Mouse (Mus musculus): ENCODE measurements around the gene Sptssa.
"Not testable (repeated sequence)": the region's sequence is repeated elsewhere in the genome, so short reads cannot be mapped to it uniquely, and the experiment has no call there.

Sptssa gene

DNA sequence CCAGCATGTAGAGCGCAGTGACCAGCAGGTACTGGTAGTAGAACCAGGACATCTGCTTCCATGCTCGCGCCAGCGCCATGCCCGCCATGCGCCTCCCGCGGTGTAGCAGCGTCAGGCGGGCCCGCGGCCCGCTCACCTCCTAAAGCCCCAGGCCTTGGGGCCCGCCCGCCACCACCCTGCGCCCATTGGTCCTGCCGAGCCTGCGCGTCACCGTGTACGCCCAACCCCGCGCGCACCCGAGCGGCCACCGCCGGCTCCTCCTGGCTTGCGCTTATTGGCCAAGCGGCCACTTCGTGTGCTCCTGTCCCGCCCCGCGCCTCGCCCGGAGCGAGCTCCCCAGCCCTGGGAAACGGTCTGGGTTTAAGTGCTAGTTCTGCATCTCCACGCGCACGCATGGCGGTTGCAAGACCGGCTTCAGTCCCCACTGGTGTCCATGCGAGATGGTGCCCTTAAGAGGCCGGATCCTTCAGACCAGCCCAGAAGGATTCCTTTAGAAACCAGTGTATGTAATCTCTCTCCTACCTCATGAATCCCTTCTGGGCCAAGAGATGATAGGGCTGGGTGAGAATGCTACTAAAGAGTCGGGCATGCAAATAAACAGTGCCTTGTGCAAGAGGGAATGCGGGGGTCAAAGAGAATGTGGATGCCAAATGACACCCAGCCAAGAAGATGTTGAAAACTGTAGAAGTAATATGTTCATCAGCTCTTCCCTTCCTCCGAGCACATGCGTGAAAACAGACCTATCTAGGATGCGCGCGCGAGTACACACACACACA lies at the start of gene Sptssa:
Gene Sptssa, minus strand, starts transcription at position 178 of the 776 bp plus-strand sequence.
- peak; percentile 96 for DNase-seq (ENCODE audit: extremely low spot score)

DNA sequence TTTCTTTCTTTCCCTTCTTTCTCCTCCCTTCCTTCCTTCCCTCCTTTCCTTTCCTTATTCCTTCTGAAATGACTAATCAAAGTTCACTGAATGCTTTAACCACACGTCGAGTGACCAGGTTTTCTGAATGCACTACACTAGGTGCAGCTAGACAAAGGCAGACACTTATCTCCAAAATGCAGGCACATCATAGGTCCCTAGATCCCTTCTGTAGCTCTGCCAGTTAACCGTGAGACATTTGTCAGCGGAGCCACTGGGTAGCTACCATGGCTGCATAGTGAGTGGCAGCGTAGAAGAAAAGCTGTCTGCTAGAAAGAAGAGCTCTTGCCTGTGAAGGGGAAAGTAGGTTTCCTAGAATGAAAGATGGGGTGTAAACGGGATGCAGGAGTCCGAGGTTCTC lies 43.0 kb upstream of the Sptssa start:
- no peak for DNase-seq (ENCODE audit: extremely low spot score)

DNA sequence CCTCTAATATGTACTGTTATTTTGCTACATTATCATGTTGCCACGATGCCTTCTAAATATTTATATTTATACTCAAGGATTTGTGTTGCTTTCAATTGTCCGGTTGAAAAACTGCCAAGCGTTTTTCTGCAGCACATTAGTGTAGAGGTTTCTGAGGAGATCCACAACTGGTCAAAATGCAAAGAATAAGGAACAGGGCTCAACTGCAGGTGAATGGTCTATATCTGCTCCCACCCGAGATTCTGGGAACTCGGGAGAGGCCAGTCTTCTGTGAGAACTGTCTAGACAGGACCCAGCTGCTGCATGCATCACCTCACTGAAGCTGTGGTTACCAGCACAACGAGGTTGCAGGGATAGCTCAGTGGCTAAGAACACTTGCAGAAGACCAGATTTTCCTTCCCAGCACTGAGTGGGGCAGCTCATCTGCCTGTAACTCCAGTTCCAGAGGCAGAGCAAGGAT lies 41.4 kb upstream of the Sptssa start:
- no peak for DNase-seq (ENCODE audit: extremely low spot score)

DNA sequence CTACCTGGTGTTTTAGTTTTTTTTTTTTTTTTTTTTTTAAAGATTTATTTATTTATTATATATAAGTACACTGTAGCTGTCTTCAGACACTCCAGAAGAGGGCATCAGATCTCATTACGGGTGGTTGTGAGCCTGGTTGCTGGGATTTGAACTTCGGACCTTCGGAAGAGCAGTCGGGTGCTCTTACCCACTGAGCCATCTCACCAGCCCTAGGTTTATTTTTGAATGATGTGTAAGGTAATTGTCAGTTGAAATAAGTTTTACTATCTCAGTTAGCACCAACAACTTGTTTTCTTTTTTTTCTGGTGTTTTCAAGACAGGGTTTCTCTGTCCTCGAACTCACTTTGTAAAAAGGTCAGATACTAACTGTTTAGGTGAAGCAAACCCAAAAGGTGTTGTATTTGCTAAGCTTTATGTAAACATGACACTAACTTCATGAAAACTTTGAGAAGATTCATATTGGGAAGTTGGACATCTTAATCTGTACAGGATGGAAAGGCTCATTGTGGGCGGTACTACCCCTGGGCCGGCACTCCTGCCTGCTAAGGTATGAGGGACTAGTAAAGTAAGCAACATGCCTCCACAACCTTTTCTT lies 40.7 kb upstream of the Sptssa start:
- peak; percentile 53 for DNase-seq (ENCODE audit: extremely low spot score)

DNA sequence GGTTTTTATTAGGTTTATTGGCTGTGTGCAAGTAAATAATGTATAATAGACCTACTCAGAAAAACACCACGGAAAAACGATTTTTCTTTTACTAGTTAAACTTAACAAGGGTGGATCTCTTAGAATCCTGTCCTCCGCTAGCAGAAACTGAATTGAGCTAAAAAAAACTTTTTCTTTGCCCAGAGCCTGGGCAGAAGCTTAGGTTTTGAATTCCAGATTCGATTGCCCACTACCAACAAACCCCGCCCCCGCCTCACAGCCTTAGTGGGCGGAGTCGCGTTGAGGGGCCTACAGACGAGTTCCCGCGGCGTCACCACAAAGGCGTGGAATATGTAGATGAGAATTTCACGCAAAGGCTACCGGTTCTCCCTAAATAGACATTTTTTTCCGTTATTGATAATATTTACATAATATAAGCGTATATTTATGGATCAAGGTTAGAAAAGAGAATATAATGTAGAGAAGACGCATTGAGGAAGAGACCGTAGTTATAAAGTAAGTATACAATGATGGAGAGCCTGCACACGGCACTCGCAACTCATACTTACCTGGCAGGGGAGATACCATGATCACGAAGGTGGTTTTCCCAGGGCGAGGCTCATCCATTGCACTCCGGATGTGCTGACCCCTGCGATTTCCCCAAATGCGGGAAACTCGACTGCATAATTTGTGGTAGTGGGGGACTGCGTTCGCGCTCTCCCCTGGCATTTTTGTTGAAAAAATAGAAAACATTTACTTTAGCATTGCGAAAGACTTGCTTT lies 40.0 kb upstream of the Sptssa start:
- peak; percentile 95 for DNase-seq (ENCODE audit: extremely low spot score)

DNA sequence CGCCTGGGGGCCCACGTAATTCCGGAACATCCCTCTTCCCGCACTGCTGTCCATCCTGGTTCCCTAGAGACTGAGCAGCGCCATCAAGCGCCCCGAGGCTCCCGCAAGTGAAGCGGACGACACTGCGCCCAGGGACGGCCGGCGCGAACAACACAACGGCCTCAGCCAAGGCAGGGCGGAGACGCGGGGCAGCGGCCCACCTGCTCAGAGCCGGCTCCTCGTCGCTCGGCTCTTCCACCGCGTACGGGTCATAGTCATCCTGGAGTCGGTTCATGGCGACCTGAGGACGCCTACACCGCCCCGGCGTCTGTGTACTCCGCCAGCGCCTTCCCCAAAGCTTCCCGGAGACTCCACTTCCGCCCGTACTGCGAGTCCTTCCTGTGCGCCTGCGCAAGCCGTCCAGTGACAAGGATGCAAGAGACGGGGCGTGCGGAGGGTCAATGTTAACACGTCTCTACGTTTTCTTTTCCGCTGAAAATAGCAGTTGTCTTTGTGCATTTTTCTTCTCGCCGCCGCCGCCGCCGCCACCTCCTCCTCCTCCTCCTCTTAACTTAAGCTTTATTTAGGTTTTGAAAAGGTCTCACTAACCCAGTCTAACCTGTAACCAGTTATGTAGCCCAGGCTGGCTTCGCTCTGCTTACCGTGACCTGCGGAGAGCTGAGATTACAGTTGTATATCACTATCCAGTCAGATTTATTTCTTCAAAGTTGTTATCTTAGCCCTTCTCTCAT lies 39.3 kb upstream of the Sptssa start, which contains the start of gene Eapp:
Gene Eapp, minus strand, starts transcription at position 387 of the 731 bp plus-strand sequence.
- DNase-seq (ENCODE audit: extremely low spot score) = peak; percentile 94

DNA sequence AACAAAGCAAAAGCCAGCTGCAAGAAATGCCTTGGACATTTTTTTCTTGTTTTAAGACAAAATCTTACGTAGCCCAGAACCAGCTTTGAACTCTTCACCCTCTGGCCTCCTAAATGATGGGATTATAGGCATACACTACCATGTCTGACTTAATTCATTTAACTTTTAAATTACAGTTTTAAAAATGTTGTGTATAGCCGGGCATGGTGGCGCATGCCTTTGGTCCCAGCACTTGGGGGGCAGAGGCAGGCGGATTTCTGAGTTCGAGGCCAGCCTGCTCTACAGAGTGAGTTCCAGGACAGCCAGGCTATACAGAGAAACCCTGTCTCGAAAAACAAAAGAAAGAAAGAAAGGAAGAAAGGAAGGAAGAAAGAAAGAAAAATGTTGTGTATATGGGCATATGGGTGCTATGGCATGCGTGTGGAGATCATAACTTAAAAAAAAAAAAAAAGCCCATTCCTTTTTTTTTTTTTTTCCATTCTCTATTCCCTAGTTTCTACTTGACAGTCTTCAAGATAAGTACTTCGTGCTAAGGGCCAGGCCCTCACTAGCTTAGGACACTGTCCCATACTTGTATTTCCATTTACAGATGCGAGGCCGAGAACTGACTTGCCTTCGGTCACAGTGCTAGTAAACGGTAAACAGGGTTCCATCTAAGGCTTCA lies 38.6 kb upstream of the Sptssa start:
- DNase-seq (ENCODE audit: extremely low spot score) = no peak

DNA sequence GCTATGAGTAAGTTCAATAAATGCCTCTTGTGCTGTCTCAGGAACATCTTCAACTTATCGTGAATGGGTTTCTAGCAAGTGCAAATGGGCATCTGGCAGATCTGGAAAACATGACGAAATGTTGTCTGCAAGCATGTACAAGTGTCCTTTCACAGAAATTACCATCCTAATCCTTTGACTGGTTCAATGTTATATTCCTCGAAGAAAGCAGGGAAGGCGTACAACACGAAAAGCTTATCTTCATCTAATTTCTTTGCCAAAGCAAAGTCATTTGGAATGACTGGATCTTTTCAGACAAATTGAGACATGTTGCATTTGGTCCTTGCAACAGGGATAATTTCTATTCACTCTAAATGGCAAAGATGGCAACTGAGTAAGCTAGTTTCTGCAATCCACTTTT lies 32.7 kb upstream of the Sptssa start:
- DNase-seq (ENCODE audit: extremely low spot score) = no peak

DNA sequence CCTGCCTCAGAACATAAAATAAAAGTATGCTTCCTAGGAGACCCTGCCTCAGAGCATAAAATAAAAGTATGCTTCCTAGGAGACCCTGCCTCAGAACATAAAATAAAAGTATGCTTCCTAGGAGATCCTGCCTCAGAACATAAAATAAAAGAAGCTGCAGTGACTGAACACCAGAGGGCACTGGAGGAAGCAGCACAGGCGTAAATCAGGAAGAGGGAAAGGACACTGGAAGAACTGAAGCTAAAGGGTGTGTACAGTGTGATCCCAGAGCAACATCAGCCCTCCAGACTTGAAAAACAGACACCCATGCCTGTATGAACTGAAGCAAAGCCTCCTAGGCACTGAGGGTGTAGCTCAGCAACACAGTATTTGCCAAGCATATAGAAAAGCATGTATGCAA lies 26.8 kb upstream of the Sptssa start:
- DNase-seq (ENCODE audit: extremely low spot score) = no peak

DNA sequence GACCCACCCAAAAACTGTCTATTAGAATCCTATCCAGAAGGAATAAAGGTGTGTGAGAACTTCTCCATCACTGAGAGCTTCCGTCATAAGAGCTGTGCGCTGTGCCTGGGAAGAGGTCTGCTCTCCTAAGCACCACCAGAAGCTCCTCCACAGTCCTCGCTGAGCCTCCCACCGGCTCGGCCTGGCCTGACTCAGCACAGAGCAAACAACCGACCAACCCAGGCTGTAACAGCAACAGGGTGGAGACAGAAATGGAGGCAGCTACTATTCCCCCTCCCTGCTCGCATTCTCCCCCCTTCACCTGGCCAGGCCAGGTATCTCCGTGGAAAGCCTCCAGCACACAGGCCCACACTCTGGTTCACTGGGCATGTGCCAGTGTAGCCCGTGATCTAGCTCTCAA lies 20.3 kb upstream of the Sptssa start:
- DNase-seq (ENCODE audit: extremely low spot score) = no peak

DNA sequence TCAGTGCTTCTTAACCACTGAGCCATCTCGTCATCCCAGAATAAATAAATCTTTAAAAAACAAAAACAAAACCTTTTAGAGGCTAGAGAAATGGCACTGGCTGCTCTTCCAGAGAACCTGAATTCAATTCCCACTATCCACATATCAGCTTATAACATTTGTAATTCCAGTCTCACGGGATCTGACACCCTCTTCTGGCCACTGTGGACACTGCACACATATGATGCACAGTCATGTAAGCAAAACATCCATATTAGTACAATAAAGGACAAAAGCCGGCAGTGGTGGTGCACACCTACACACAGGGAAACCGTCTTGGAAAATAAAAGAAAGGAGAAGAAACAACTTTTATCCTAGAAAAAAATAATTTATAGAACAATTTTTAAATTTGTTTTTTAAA lies 19.0 kb upstream of the Sptssa start:
- no peak for DNase-seq (ENCODE audit: extremely low spot score)

DNA sequence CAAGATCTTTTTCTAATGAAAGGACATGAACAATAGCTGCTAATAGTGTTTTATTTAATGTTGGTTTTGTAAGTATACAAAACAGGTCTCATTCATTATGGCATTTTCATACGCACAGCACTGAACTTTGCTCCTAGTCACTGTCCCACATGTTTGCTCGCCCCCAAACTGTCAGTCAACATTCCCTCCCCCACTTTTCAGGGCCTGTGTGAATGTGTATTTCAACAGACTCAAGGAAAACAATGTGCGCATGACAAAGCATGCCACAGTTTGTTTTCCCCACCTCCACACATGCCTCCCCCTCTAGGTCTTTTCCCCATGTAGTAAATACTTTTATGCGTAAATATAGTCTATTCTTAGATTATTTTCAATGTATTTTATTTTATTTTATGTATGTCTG lies 14.9 kb upstream of the Sptssa start:
- DNase-seq (ENCODE audit: extremely low spot score) = no peak

DNA sequence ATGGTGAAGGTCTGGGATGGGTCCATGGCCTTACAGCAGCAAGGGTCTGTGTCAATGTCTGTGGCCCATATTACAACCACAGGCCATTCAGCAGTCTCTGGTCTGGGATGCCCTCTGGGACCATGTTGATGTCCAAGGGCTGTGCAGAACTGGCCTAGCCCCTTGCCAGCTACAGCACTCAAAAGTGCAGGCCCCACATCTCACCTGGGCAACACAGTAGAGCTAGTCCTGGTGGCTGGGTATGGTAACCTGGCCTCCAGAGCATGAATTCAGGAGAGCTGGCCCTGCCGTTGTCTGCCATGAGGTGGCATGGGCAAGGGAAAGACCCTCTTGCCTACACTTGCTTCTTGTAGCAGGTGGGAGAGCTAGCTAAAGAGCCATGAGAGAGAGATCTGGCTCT lies 11.8 kb upstream of the Sptssa start:
- no peak for DNase-seq (ENCODE audit: extremely low spot score)

DNA sequence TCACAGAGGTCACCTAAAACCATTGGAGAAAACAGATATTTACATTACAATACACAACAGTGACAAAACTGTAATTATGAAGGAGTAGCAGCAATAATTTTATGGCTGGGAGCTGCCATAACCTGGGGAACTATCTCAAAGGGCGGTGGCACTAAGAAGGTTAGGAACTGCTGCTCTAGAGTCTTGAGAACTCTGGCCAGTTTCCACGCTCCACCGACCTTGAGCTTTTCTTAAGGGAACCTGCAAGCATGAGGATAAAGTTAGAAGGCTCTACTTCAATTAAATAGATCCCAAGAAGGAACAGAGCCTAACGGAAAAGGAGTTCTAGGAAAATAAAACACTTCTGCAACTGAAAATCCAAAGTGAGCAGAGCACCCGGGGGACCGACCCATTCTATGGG lies 9.2 kb upstream of the Sptssa start:
- DNase-seq (ENCODE audit: extremely low spot score) = no peak

DNA sequence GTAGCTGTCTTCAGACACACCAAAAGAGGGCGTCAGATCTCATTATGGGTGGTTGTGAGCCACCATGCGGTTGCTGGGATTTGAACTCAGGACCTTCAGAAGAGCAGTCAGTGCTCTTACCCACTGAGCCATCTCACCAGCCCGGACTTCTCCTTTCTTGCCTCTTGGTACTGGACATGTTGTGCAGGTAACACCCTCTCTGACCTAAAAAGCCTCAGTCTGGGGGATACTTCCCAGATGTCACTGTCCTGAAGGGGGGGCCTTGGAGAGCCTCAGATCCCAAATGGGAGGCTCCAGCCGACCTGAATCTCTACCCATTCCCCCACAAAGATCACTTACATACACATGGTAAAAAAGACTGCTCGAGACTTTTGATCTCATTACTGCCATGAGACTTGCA lies 5.1 kb upstream of the Sptssa start:
- not testable (repeated sequence) for DNase-seq (ENCODE audit: extremely low spot score)

DNA sequence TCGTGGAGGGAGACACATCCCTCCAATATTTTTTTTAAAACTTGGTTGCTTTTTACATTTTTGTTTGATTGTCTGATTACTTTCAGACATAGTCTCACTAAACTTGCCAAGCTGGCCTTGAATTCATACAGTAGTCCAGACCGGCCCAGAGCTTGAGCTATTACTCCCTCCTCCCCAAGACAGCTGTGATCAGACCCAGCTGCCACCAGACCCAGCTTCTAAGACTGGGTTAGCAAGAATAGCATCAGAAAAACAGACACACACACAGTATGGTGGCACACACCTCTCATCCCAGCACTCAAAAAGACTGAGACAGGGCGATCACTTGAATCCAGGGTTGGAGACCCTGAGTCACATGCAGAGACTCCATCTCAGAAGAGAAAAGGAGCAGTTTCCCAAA lies 3.5 kb upstream of the Sptssa start:
- DNase-seq (ENCODE audit: extremely low spot score) = no peak

DNA sequence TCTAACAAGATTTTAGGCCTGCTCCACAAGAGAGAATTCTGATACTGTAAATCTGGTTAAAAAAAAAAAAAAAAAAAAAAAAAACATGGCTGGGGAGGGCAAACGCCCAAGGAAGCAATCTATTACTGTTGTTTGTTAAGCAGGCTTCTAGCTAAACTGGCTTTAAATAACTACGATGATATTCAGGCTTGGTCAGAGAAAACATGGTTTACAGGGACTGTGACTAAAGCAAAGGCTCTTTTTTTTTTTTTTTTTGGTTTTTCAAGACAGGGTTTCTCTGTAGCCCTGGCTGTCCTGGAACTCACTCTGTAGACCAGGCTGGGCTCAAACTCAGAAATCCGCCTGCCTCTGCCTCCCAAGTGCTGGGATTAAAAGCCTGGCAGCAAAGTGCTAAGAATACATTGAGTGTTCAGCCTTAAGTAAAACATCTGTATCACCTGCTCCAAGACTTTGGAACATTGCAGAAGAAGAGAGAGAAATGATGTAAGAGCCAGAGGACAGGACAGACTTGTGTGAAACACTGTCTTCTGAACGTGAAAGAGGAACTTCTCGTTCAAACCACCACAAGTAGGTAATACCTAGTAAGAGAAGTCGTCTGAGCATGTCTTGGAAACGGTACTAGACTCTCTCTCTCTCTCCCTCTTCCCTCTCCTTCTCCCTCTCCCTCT lies 2.2 kb upstream of the Sptssa start:
- no peak for DNase-seq (ENCODE audit: extremely low spot score)

DNA sequence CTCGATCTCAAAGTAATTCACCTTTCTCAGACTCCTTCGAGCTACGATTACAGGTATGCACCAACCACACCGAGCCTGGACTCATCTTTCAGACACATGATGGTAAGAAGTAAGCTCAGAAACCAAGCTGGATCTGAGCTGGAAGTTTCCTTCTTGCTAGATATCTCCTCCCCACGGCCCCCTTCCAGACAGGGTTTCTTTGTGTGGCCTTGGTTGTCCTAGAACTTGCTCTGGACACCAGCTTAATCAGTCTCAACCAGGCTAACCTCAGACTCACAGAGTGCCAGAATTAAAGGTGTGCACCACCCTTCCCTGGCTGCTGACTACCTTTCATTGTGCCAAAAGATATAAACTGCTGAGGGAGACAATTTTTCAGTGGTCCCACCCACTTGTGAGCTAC lies 1.6 kb upstream of the Sptssa start:
- no peak for DNase-seq (ENCODE audit: extremely low spot score)

DNA sequence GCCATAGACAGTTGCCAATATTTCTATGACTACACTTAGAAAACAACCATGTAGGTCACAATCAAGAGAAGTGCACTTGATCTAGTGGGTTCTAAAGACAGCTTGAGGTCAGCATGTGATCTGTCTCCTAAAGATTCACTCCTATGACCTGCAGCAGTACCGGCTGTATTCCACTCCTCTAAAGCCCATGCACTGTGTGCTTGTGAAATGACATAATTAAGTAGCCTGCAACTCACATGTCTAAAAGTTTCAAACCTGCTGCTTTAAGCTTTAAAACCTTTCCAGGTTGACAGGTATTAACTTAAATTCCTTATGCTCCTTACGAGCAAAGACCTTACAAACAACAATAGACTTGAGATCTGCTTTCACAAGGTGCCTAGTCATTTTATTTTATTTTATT lies 853 bp upstream of the Sptssa start:
- DNase-seq (ENCODE audit: extremely low spot score) = no peak

DNA sequence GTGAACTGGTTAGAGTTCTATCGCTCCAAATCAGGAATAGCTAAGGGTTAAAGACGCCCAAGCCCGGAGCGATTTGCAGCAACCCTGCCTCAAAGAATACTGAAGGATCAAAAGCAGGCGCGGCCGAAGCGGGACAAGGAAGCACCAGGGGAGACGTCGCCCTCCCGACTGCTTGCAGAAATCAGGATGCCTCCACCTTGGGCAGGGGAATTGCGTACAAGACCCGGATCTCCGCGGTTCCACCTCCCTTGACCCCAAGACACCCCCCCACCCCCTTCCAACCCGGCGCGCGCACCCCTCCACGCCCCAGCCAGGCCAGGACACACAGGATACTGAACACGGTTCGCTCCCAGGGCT lies 356 bp downstream of the Sptssa start:
- DNase-seq (ENCODE audit: extremely low spot score) = no peak
